Mouse (Mus musculus): Measurements from ENCODE around the gene Map4k4. TPM values are rescaled to one million over a fixed set of nuclear protein-coding genes. Genes with fewer than 3 reads are reported as not detected.

Map4k4 gene
- polyA plus RNA-seq, 1 experiment, result 54.5 TPM

DNA sequence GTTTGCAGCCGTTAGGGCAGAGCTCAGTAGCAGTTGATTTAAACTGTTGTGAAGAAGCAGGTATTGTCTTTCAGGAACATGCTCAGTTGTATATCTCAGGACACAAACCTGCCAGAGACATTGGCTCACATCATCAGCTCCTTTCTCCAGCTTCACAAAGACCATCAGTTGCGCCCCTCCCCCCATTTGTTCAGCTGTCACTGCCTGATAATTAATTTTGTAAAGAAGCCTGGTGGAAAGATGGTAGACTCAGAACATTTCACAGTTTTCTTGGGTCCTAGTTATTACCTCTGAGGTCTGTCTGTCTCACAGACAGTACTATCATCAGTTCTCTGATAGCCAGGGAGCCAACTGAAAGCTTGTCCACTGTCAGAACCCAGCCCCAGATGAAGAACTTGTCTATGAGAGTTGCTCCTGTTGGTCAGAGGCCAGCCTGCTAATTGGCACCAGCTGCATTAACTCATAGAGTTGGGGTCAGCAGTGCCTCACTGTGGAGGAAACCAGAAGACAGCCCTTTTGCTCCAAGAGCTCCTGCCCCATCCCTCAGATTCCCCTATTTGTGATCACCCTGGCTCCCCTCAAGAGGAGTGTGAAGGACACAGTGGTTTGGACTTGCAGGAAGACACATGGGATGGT is 69.2 kb downstream of the Map4k4 start:
- Histone ChIP-seq H3K27ac (ENCODE audit: insufficient read depth, low read depth, low read length) (no peak overlapping the region), H3K4me3 (ENCODE audit: insufficient read depth, low read length) (no peak overlapping the region), H3K4me1 (ENCODE audit: control insufficient read depth, insufficient read depth, low read length) (peaks cover 35% of the 10 kb centered on the region)
- TF ChIP-seq CTCF (IDR thresholded peaks at IDR 0.05; ENCODE audit: low read depth, low read length) (no peak), POLR2A (IDR thresholded peaks at IDR 0.05; ENCODE audit: borderline replicate concordance, low read depth, low read length) (no peak)

DNA sequence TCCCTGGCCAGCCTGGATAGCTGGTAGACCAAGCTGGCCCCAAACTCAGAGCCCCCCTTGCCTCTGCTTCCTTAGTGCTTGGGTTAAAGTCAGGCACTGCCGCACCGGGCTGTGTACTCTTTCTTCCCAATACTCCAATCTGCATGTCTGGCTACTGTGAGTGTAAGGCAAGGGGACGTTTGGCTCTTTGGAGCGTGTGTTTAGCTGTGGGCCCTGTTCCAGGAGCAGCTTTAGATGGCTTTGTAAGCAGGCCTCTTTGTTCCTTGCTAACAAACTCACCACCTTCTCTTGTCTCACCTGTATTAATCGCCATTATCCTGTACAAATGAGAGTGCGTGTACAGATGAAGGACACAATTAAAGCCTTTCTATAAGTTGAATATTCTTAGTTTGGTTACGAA is 71.7 kb downstream of the Map4k4 start:
- TF ChIP-seq POLR2A (IDR thresholded peaks at IDR 0.05; ENCODE audit: borderline replicate concordance, low read depth, low read length) (no peak), CTCF (IDR thresholded peaks at IDR 0.05; ENCODE audit: low read depth, low read length) (no peak)
- Histone ChIP-seq H3K4me3 (ENCODE audit: insufficient read depth, low read length) (no peak overlapping the region), H3K4me1 (ENCODE audit: control insufficient read depth, insufficient read depth, low read length) (peaks cover 28% of the 10 kb centered on the region), H3K27ac (ENCODE audit: insufficient read depth, low read depth, low read length) (no peak overlapping the region)

DNA sequence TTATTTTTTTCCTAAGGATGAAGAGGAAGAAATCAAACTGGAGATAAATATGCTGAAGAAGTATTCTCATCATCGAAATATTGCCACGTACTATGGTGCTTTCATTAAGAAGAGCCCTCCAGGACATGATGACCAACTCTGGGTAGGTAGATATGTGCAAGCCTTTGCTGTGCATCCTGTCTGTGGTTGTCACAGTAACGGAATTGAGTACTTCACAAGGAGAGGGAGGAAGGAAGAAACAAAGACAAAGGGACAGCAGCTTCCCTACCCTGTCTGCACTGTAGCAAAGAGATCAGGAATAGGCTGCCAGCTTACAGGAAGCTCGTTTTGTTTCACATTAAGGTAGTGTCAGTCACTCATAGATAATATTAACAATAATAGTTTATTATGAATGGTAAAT is 73.2 kb downstream of the Map4k4 start:
- Histone ChIP-seq H3K27ac (ENCODE audit: insufficient read depth, low read depth, low read length) (no peak overlapping the region), H3K4me3 (ENCODE audit: insufficient read depth, low read length) (no peak overlapping the region), H3K4me1 (ENCODE audit: control insufficient read depth, insufficient read depth, low read length) (peaks cover 23% of the 10 kb centered on the region)
- no peak for TF ChIP-seq POLR2A (IDR thresholded peaks at IDR 0.05; ENCODE audit: borderline replicate concordance, low read depth, low read length)
- no peak for TF ChIP-seq CTCF (IDR thresholded peaks at IDR 0.05; ENCODE audit: low read depth, low read length)

DNA sequence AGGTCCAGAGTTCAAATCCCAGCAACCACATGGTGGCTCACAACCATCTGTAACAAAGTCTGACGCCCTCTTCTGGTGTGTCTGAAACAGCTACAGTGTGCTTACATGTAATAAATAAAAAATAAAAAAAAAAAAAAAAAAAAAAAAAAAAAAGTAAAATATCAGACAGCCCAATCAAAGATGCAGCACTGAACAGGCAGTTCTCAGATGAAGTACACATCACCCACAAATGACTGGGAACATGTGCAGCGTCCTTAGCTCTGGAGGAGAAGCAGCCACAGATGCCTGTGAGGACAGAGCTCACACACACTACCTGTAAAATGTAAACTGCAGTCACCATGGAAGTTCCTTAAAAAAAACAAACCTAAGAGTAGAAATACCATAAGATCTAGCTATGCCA is 74.3 kb downstream of the Map4k4 start:
- Histone ChIP-seq H3K4me3 (ENCODE audit: insufficient read depth, low read length) (no peak overlapping the region), H3K27ac (ENCODE audit: insufficient read depth, low read depth, low read length) (no peak overlapping the region), H3K4me1 (ENCODE audit: control insufficient read depth, insufficient read depth, low read length) (peaks cover 13% of the 10 kb centered on the region)
- TF ChIP-seq CTCF (IDR thresholded peaks at IDR 0.05; ENCODE audit: low read depth, low read length) (no peak), POLR2A (IDR thresholded peaks at IDR 0.05; ENCODE audit: borderline replicate concordance, low read depth, low read length) (no peak)

DNA sequence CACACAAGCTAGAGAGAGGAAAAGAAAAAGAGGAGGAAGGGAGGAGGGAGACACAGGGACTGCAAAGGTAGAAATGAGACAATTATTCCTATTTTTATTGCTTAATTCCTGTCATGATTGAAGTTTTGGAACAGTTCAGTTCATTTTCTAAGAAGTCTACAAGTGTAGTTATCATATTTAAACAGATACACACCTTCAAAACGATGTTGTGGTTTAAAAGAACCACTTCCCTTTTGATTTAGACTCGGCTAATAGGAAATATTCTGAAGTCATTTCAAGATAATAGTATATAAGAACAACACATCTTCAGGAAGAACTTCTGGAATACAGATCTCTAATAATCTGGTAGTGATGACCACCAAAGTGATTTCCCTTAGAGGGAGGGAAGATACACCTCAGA is 75.4 kb downstream of the Map4k4 start:
- H3K4me3 ChIP-seq (ENCODE audit: insufficient read depth, low read length), result no peak overlapping the region
- H3K27ac ChIP-seq (ENCODE audit: insufficient read depth, low read depth, low read length), result no peak overlapping the region
- H3K4me1 ChIP-seq (ENCODE audit: control insufficient read depth, insufficient read depth, low read length), result peaks cover 9% of the 10 kb centered on the region
- no peak for TF ChIP-seq POLR2A (IDR thresholded peaks at IDR 0.05; ENCODE audit: borderline replicate concordance, low read depth, low read length)
- no peak for TF ChIP-seq CTCF (IDR thresholded peaks at IDR 0.05; ENCODE audit: low read depth, low read length)

DNA sequence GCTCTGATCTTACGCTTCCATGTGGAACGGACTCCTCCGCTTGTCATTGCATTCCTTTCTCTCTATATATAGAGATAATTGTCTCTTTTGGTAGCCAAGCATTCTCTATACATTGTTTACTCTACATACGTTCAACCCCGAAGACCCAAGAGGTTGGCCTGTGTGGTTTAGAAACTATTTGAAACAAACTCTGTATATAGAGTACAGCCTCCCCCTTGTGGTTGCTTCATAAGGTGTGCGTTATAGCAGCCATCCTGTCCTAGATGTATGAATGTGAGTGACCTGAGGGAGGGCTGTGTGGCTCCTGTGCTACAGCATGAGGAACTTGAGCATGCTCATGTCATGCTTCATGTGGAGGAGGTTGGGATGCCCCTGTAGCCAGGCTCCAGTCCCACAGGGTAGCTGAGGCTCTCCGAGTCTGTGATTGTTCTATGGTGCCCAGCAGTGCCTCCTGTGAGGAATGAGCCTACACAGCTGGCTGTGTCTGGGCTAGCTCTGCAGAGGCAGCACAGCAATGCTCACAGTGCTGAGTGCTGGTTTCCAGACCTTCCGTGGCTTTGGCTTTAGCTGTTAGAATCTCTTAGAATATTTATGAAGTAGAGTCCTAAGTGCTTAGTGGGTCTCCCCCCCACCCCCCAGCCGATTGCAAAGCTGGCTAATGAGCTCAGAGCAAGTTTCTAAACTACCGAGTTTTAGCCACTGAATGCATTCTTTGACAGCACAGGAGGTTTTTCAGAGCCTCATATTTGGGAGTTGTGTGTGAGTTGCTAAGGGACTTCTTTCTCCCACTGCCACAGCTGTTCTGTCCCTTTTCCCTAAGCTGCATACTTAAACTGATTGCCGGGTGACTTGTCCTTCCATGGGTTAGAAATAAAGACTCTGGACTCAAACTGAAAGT is 76.4 kb downstream of the Map4k4 start:
- H3K27ac ChIP-seq (ENCODE audit: insufficient read depth, low read depth, low read length), result no peak overlapping the region
- H3K4me1 ChIP-seq (ENCODE audit: control insufficient read depth, insufficient read depth, low read length), result peaks cover 7% of the 10 kb centered on the region
- no peak for TF ChIP-seq POLR2A (IDR thresholded peaks at IDR 0.05; ENCODE audit: borderline replicate concordance, low read depth, low read length)
- no peak for TF ChIP-seq CTCF (IDR thresholded peaks at IDR 0.05; ENCODE audit: low read depth, low read length)
- no peak overlapping the region for H3K4me3 ChIP-seq (ENCODE audit: insufficient read depth, low read length)

DNA sequence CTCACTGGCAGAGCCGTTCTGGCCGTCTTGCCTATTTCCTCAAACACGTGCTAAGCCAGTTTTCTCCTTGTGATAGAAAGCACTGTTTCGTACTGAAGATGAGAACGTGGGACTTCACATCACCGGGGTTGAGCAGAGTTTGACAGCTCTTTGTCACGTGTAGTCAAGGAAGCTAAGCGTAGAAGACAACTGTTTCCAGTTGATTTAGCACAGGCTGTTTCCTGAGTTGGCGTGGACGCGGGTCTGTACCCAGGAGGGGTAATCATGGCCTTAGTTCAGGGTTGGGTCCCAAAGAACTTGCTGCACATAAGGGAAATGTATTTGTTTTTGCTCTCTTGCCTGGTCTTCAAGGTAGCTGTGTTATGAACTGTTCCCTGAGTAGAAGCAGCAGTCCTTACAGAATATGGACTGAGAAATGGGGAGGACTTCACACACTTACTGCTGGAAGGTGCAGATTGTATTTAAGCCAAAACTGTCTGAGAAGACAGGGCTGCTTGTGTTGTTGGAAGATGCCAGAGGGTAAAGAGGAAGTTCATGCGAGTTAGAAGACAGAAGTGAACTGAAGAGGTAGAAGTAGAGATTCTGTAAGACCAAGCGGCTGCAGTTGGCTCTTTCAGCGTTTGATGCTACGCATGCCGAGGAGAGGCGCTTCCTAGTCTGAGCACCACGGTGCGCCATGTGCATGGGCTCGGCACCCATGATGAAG is 78.2 kb downstream of the Map4k4 start:
- TF ChIP-seq CTCF (IDR thresholded peaks at IDR 0.05; ENCODE audit: low read depth, low read length), result no peak
- no peak for TF ChIP-seq POLR2A (IDR thresholded peaks at IDR 0.05; ENCODE audit: borderline replicate concordance, low read depth, low read length)
- H3K27ac ChIP-seq (ENCODE audit: insufficient read depth, low read depth, low read length), result no peak overlapping the region
- no peak overlapping the region for H3K4me3 ChIP-seq (ENCODE audit: insufficient read depth, low read length)
- H3K4me1 ChIP-seq (ENCODE audit: control insufficient read depth, insufficient read depth, low read length), result no peaks in the 10 kb centered on the region

DNA sequence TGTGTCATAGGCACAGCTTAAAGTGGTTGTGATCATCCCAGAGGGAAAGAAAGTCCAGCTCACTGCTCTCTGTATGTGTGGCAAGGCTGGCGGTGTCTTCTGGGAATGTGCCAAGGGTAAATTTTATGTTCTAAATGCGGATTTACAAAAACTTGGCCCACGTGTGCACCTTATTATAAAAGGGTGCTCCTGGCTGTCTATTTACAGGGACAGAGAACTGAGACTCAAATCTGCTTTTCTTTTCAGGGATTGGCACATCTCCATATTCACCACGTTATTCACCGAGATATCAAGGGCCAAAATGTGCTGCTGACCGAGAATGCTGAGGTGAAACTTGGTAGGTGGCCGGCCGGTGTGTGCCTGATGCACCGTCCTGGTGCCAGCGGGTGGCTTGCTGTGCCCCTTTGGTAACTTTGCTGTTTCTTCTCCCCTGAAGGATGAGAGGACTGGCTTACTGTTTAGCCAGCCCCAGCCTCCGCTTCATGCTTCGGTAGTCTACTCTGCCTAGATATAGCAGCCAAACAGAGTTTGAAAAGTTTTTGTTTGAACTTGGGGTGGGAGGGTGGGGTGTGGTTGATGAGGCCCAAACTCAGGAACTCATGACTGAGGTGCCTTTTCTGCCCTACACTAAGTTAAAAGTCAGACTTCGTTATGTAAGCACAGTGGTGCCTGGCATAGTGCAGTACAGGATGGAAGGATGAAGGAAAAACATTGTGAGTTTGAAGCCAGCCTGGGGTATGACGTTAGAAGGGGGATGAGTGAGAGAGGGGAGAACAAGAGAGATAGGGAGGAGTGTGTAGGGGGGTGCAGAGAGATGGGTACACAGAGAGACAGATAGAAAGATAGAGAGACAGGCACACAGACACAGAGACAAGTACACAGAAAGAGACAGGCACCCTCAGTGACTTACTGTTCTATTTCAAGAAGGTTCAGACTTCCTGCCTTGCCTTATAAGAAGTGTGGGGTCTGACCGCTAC is 79.9 kb downstream of the Map4k4 start:
- TF ChIP-seq POLR2A (IDR thresholded peaks at IDR 0.05; ENCODE audit: borderline replicate concordance, low read depth, low read length) (no peak), CTCF (IDR thresholded peaks at IDR 0.05; ENCODE audit: low read depth, low read length) (no peak)
- no peaks in the 10 kb centered on the region for H3K4me1 ChIP-seq (ENCODE audit: control insufficient read depth, insufficient read depth, low read length)

DNA sequence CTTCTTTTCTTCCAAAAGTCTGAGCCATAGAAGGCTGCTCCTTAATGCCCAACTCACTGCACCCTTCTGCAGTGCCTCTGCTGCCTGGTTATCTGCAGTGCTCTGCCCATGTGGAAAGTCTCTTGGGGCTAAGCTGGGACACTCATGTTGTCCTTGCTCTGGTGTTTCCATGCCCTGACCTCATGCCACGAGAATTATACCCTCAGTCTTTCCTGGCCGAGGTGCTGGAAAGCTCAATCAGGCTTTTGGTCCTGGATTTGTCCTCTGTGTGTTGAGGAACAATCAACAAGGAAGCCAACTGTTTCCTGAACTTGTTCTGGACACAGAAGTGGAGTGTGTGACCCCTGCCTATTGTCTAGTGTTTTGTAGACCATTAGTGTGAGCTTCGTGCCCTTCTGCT is 81.3 kb downstream of the Map4k4 start:
- no peak overlapping the region for H3K27ac ChIP-seq (ENCODE audit: insufficient read depth, low read depth, low read length)
- H3K4me1 ChIP-seq (ENCODE audit: control insufficient read depth, insufficient read depth, low read length), result no peaks in the 10 kb centered on the region
- H3K4me3 ChIP-seq (ENCODE audit: insufficient read depth, low read length), result no peak overlapping the region
- TF ChIP-seq CTCF (IDR thresholded peaks at IDR 0.05; ENCODE audit: low read depth, low read length) (no peak), POLR2A (IDR thresholded peaks at IDR 0.05; ENCODE audit: borderline replicate concordance, low read depth, low read length) (no peak)

More for the DNA sequence above, 79.9 kb downstream of the Map4k4 start:
- Histone ChIP-seq H3K27ac (ENCODE audit: insufficient read depth, low read depth, low read length) (no peak overlapping the region), H3K4me3 (ENCODE audit: insufficient read depth, low read length) (no peak overlapping the region)
